Mouse (Mus musculus): Measurements from ENCODE around the gene Wnt4.

The Wnt4 gene

DNA sequence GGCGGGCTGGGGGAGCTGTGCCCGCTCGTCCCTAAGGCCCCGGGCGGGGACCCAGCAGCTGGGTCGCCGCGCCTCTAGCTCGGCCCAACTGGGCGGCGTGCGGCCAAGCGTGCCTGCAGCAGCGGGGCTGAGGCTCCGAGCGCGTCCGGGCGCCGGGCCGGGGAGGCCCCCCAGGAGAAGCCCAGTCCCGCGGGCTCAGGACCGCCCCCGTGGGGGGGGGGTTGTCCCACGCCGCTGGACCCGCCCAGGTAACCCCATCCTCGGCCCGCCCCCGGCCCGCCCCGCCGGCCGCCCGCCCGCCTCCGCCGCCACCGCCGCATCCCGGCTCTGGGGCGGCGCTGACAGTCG is at the start of gene Wnt4:
Gene Wnt4 (plus strand): TSS at position 324 of the 348 bp plus-strand sequence.
- DNase-seq (ENCODE audit: low read depth, low spot score), result no peak

GRCm38 (mm10) chr4:137228566-137229115 is 48.6 kb upstream of the Wnt4 start:
- no peak for DNase-seq (ENCODE audit: low read depth, low spot score)

DNA sequence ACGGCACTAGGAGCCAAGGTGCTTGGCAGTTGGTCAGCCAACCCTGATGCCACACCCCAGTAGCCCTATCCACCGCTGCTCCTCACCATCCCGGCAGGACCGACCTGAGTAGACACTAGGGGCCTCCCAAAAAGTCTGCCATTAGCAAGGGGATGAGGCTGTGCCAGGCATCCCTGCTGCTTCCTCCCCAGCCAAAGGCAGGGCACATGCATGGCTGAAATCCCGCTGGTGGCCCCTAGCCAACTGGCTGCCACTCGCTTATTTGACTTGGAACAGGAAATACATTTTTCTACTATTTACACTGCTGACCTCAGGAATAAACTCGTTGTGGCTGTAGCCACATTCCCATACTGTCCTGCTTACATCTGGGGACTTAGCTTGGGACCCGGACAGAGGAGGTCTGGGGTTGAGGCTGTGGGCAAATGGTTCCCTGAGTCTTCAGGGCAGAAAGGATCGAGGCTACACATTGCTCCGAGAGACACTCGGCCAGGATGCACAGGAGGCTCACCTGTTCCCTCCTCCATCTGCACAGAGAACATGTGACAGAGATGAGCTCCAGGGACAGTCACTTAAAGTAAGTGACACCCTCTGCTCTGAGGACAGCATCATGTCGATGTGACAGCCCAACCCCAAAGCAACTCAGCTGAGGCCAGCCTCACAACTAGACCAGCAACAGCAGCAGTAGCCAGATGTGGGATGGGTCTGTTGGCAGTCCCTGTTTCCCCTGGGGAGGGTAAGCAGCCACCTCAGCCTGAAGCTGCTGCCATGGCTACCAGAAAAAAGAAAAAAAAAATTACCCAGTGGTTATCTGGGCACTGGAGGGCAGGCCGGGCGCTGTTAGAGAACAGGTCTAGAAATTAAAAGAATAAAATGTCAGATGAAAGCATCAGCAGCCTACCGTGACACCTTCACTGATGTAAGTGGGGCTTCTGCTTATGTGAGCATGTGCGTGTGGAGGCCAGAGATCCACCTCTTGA is 45.5 kb upstream of the Wnt4 start:
- DNase-seq (ENCODE audit: low read depth, low spot score), result no peak

DNA sequence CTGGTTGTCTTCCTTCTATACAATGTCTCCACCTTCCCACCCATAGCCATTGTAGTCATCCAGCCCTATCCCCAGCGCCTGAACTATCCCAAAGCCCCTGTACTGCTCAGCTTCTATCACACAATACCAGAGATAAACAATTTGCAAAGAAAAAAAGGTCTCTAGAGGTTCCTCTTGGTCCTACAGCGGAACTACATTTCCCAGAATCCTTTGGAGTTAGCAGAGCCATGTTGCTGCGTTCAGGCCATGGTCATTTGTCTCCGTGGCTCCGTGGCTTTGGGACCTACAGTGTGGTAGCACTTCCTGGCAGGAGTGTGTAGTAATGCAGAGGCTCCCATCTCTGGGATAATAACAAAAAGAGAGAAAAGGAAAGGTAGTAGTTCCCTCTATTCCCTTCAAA is 43.7 kb upstream of the Wnt4 start:
- DNase-seq (ENCODE audit: low read depth, low spot score), result no peak

- DNase-seq (ENCODE audit: low read depth, low spot score), result no peak
These were observed 42.8 kb upstream of the Wnt4 start for GRCm38 (mm10) chr4:137234444-137234843.

DNA sequence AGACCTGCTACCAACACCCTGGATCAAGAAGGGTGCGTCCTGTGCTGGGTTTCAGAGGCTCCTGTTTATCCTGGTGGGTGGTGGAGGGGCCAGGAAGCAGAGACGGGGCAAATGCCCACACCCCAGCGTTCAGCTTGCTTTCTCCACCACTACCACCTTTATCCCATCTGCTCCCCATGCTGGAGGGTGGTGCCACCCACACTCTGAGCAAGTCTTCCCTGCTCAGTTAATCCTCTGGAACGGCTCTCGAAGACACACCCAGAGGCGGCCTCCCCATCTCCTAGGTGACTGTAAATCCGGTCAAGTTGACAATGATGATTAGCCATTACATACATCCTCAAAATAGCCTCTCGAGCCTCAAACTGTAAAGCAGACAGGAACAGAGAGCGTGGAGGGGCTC is 41.9 kb upstream of the Wnt4 start:
- no peak for DNase-seq (ENCODE audit: low read depth, low spot score)

DNA sequence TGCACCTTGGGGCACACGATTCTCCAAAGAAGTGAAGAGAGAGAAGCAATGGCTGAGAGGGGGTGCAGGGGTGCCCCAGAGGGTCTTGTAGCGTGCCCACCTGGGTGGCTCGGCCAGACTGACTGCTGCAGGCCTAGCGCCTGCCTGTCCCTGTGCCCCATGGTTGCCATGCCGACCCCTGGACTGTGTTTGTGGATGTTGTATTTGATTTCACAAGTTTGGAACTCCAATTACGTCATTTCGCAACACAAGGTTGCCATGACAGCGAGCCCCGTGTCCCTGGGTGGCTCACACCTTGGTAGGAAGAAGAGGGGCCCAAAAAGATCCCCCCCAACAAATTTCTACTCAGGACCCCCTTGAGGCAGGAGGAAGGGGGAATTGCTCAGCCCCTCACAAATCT is 32.4 kb upstream of the Wnt4 start:
- DNase-seq (ENCODE audit: low read depth, low spot score), result no peak

DNA sequence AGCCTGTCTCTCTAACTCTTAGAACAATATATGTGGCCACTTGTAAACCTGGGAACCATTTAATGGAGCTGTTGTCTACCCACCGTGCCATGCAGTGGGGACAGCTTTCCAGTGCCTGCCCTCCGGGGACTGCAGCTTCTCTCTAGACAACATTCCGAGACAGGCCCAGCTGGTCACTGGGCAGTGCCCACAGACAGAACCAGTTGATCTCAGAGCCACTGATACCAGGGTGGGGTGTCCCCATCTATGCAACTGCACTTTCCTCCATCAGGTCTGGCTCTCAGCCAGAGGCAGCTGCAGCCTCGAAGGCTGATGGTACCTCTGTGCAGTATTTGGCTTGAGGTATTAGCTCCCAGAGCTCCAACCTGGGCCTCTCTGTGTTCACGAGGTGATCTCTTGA is 27.0 kb upstream of the Wnt4 start:
- no peak for DNase-seq (ENCODE audit: low read depth, low spot score)

DNA sequence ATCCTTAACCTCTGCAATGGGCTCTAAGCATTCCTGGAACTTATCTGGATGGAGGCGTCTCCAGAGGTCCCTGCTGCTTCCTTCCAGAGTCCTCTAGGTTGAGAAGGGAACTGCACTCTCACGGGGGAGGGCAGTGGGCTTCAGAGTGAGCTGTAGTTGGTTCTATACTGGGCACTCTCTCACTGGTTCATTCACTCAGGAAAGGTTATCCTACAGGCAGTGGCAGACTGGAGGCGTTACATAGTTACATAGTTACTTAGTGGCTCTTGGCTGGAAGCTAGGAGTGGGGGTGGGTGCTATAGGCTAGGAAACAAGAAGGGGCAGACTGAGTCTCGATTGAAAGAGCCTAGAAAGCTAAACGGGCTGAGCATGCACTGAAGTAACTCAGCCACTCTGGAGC is 26.4 kb upstream of the Wnt4 start:
- DNase-seq (ENCODE audit: low read depth, low spot score), result no peak

DNA sequence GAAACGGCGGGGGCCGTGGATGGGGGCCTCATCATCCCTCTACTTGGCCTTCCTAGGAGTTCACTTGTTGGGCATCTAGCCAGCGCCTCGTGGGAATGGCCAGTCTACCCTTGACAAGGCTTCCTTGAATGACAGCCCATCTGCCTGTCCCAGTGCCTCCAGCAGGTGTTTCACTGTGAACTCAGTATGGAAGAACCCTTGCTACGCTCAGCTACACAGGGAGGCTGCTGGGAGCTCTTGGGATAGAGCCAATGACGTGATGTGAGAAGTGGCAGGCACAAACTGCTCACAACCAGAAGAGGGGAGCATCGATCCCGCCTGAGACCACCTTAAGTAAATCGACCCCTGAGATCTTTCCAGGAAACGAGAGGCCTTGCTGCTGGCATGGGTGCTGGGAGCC is 23.7 kb upstream of the Wnt4 start:
- DNase-seq (ENCODE audit: low read depth, low spot score), result no peak

DNA sequence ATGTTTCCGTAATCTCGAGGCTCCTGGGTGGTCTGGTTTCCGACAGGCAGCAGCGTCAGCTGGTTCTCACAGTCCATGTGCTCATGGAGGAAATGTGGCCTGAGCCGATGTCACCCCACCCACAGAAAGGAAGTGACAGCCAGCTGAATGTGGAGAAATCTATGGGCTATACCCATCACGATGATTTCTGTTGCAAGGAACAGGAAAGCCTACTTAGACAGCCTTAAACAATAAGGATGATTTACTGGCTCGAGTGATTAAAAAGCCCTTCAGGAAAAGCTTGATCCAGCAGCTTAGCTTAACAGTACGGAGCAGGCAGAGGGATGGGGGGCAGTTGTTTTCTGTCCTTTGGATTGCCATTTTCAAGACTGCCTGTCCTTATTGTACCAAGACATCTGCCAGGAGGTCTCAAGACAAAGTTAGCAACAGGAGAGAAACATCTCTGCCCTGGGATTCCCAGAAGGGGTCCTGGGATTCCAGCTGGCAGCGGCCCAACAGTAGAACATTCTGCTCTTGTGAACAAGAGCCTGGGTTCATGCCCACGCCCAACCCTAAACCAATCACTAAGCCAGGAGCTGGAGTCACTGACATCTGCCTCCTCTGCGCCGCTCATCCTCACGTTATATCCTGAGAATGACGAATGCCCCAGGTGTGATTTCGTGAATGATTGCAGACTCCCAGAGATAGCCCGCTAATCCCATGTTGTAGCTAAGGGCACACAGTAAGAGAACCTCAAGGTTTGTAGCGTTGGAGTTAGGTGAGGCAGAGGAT is 22.9 kb upstream of the Wnt4 start:
- DNase-seq (ENCODE audit: low read depth, low spot score), result no peak

DNA sequence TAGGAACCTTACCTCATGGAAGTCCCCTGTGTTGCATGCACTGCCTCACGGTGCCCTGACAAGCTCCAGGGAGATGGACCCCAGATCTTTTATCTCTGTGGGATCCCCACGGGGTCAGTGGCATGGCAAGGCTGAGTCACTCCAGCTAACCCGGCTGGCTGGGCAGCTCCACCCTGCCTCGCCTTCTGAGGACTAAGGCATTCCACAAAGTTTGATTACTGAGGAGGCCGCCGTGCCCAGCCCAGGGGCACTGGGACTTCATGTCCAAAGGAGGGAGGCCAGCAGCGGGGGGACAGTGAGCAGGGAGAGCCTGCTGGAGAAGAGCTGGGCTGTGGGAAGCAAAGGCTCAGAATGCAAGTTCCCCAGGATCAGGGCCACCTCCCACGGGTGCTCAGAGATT is 21.7 kb upstream of the Wnt4 start:
- DNase-seq (ENCODE audit: low read depth, low spot score), result no peak

GRCm38 (mm10) chr4:137261826-137262225 is 15.5 kb upstream of the Wnt4 start:
- no peak for DNase-seq (ENCODE audit: low read depth, low spot score)

DNA sequence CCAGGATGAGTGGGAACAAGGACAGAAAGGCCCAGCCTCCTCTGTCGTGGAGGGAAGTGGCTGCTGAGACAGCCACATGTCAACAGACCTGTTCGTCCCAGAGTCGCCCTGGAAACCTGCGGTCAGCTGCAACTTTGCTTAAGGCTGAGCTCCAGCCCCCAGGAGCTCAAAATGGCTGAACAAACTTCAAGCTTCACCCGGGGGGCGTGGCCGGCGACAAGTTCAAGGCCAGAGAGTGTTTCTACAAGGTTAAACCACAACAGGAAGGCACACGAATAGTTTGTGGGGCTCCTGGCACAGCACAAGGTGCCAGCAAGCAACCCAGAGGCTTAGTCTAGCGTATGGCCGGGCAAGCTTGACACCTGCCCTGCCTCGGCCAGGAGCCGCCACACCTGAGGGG is 13.2 kb upstream of the Wnt4 start:
- DNase-seq (ENCODE audit: low read depth, low spot score), result no peak

- DNase-seq (ENCODE audit: low read depth, low spot score), result no peak
These were observed 12.2 kb upstream of the Wnt4 start for GRCm38 (mm10) chr4:137265116-137265515.

GRCm38 (mm10) chr4:137268541-137268940 is 8.7 kb upstream of the Wnt4 start:
- DNase-seq (ENCODE audit: low read depth, low spot score), result no peak

DNA sequence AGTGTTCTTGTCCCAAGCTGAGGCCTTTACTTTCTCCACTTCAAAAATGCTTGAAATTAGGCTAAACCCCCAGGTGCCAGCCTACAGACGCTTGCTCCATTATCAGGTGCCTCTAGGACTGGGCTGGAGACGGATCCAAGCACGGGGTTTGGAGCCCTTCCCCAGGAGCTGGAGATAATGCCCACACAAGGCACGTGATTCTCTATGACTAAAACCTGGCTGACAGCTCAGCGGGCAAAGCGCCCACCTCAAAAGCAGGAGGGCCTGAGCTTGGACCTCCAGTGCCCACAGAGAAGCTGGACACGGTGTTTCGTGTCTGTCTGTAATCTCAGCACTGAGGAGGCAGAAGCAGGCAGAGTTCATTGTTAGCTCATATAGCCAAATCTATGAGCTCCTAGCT is 5.4 kb upstream of the Wnt4 start:
- no peak for DNase-seq (ENCODE audit: low read depth, low spot score)

- DNase-seq (ENCODE audit: low read depth, low spot score), result no peak
These were observed 3.0 kb upstream of the Wnt4 start for GRCm38 (mm10) chr4:137274304-137274703.

DNA sequence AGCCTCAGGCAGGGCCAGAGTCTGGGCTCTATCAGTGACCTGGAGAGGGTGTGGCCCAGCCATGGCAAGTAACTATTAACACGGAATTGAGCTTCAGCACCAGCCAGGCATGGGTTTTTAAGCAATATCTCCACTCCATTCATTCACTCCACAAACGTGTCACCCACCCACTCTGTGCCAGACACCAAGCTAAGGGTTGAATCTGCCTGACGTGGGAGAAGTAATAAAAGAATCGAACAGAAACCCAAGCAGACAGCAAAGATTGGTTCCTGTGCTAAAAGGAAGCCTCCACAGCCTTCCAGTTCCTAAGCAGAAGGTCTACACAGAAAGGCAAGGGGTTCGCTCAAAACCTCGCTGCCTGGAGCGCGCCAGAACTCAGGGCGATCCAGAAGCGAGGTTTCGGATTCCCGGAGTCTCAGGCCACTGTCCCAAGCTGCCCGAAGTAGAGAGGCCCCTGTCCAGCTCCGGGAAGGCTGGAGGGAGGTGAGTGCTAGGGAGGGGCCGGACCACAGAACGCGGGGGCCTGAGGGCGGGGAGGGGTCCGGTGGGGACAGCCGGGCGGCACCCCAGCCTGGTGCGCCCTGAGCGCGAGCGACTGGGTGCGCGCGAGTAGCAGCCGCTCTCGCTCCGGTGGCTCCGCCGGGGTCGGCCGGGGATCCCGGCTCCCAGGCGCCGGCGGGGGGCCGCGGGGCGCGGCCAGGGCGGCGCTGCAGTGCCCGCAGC is 685 bp upstream of the Wnt4 start:
- no peak for DNase-seq (ENCODE audit: low read depth, low spot score)

GRCm38 (mm10) chr4:137277600-137278143 is 383 bp downstream of the Wnt4 start:
- no peak for DNase-seq (ENCODE audit: low read depth, low spot score)

GRCm38 (mm10) chr4:137278144-137279040 is 1.1 kb downstream of the Wnt4 start:
- DNase-seq (ENCODE audit: low read depth, low spot score), result no peak
